Mouse (Mus musculus): ENCODE measurements around the gene Olfr169. TPM values are rescaled to one million over a fixed set of nuclear protein-coding genes. Genes with fewer than 3 reads are reported as not detected.

Olfr169 gene
- not detected for polyA plus RNA-seq (2017; shearing (Covaris generic))

GRCm38 (mm10) chr16:19571709-19572108 is at the start of gene Olfr169:
Gene Olfr169 (minus strand): TSS chr16:19571809.

GRCm38 (mm10) chr16:19611782-19612181 is 40.2 kb upstream of the Olfr169 start, which contains the start of gene Olfr170:
Gene Olfr170 (minus strand): TSS chr16:19611882.

GRCm38 (mm10) chr16:19535455-19535854 is 36.2 kb downstream of the Olfr169 start, which contains the start of gene Olfr168:
Gene Olfr168 (minus strand): TSS chr16:19535555.

GRCm38 (mm10) chr16:19522166-19522565 is 49.4 kb downstream of the Olfr169 start, which contains the start of gene Olfr167:
Gene Olfr167 (minus strand): TSS chr16:19522266.

Other genes with a start within 250 kb of the Olfr169 start
- not detected for gene Olfr165, start 148.7 kb downstream of the Olfr169 start, polyA plus RNA-seq (2017; shearing (Covaris generic))
- gene Olfr166, start 88.1 kb downstream of the Olfr169 start, polyA plus RNA-seq (2017; shearing (Covaris generic)), result not detected
- 0.19 TPM for gene Olfr167, start 49.5 kb downstream of the Olfr169 start, polyA plus RNA-seq (2017; shearing (Covaris generic))
- not detected for gene Olfr168, start 36.3 kb downstream of the Olfr169 start, polyA plus RNA-seq (2017; shearing (Covaris generic))
- not detected for gene Olfr170, start 40.1 kb upstream of the Olfr169 start, polyA plus RNA-seq (2017; shearing (Covaris generic))
- gene Olfr171, start 58.1 kb upstream of the Olfr169 start, polyA plus RNA-seq (2017; shearing (Covaris generic)), result not detected
- gene Lamp3, start 134.6 kb upstream of the Olfr169 start, polyA plus RNA-seq (2017; shearing (Covaris generic)), result not detected
- gene B3gnt5, start 188.4 kb upstream of the Olfr169 start, polyA plus RNA-seq (2017; shearing (Covaris generic)), result 7.9 TPM